Mouse (Mus musculus) left cerebral cortex, postnatal 25 days (tissue): ENCODE data around the gene Cldn34b1. TPM values are rescaled to one million over a fixed set of nuclear protein-coding genes. Genes with fewer than 3 reads are reported as not detected.
"Not testable (repeated sequence)": the region's sequence is repeated elsewhere in the genome, so short reads cannot be mapped to it uniquely, and the experiment has no call there.

ENCODE experiments used
- DNase-seq, 2 experiments: peaks; one replicate each; pipeline ENCODE4 v3.0.0; 2022; ENCODE audit warnings: low spot score in 2 of 2, mixed read lengths in 1 of 2
- intact Hi-C: fragments of 180-260 bp; cut with DNase I; formaldehyde crosslinking; loops from one replicate; pipeline ENCODE4 v1.15.1; 2025
- total RNA-seq, 2 experiments: library from RNA; stranded (reverse); gene quantifications; 2 replicates each; pipeline ENCODE4 v1.2.3; 2021

Cldn34b1 gene
- total RNA-seq: not detected

- intact Hi-C loops, DNase-seq: not testable (repeated sequence)
These were observed at the start of gene Cldn34b1 for GRCm38 (mm10) chrX:154890167-154890566. Gene Cldn34b1, minus strand, starts transcription at chrX:154890267.

GRCm38 (mm10) chrX:154935887-154936286 lies 45.8 kb upstream of the Cldn34b1 start, which contains the start of gene Magea6:
Gene Magea6, minus strand, starts transcription at chrX:154935987.
- DNase-seq, intact Hi-C loops: not testable (repeated sequence)

Other genes with a start within 250 kb of the Cldn34b1 start
- not detected for gene Magea6, start 45.7 kb upstream of the Cldn34b1 start, total RNA-seq
- gene Magea3, start 59.2 kb upstream of the Cldn34b1 start, total RNA-seq: not detected
- gene Magea8, start 105.6 kb upstream of the Cldn34b1 start, total RNA-seq: not detected
- not detected for gene Magea5, start 172.9 kb upstream of the Cldn34b1 start, total RNA-seq
- gene Magea1, start 199.5 kb upstream of the Cldn34b1 start, total RNA-seq: not detected
- not detected for gene Magea2, start 203.4 kb upstream of the Cldn34b1 start, total RNA-seq
- gene Cldn34b2, start 238.1 kb upstream of the Cldn34b1 start, total RNA-seq: not detected